Mouse (Mus musculus): ENCODE results near the gene Rabif.

- TF ChIP-seq EP300 (IDR thresholded peaks at IDR 0.05; ENCODE audit: low read depth) = no peak
- TF ChIP-seq CTCF (IDR thresholded peaks at IDR 0.05; ENCODE audit: low read depth) = no peak
Measured at GRCm38 (mm10) chr1:134552396-134552795, 57.9 kb downstream of the Rabif start.
